Mouse (Mus musculus) intestine, embryonic 14.5 days (tissue): ENCODE measurements at regions not wholly inside any gene's neighbourhood (a gene's known extent, or its start where the extent isn't known, plus 50 kb on each side); places are given as distances from the start of the nearest gene placed in this dataset.

Experiments used
- ATAC-seq: fragments of 200-750 bp; cut with Nextera tagmentation; replicated peaks from 2 replicates; pipeline ENCODE4 v1.8.0; 2017; ENCODE audit warnings: low read depth, moderate number of reproducible peaks, moderate TSS enrichment, moderate library complexity; ENCODE audit not compliant: low FRiP score, low TSS enrichment
- DNase-seq: peaks from one replicate; pipeline ENCODE4 v3.0.0-alpha.2; 2018; ENCODE audit warnings: low spot score
- H3K27ac ChIP-seq: fragments of 300-500 bp; sonication (generic); 2 replicates; pipeline ENCODE4 v1.5.1; 2014; ENCODE audit warnings: low read depth, mild to moderate bottlenecking, control low read depth
- H3K27me3 ChIP-seq: fragments of 300-500 bp; sonication (generic); replicated peaks from 2 replicates; pipeline ENCODE4 v1.6.1; 2014; ENCODE audit warnings: low read length, control low read depth; ENCODE audit not compliant: control insufficient read depth, insufficient read depth
- H3K36me3 ChIP-seq: fragments of 300-500 bp; sonication (generic); 2 replicates; pipeline ENCODE4 v1.6.1; 2014; ENCODE audit warnings: low read length, control low read depth; ENCODE audit not compliant: control insufficient read depth, insufficient read depth
- H3K4me1 ChIP-seq: fragments of 300-500 bp; sonication (generic); replicated peaks from 2 replicates; pipeline ENCODE4 v1.6.1; 2014; ENCODE audit warnings: low read length, control low read depth, mixed read lengths; ENCODE audit not compliant: control insufficient read depth, insufficient read depth
- H3K4me2 ChIP-seq: fragments of 300-500 bp; sonication (generic); 2 replicates; pipeline ENCODE4 v1.6.1; 2014; ENCODE audit warnings: low read length
- H3K4me3 ChIP-seq: fragments of 300-500 bp; sonication (generic); 2 replicates; pipeline ENCODE4 v1.5.1; 2014; ENCODE audit warnings: low read depth, low read length, control low read depth, mixed read lengths
- H3K9ac ChIP-seq: fragments of 300-500 bp; sonication (generic); 2 replicates; pipeline ENCODE4 v1.6.1; 2014; ENCODE audit warnings: mild to moderate bottlenecking, low read length
- H3K9me3 ChIP-seq: fragments of 300-500 bp; sonication (generic); 2 replicates; pipeline ENCODE4 v1.6.1; 2016; ENCODE audit warnings: low read length, control low read depth; ENCODE audit not compliant: control insufficient read depth
- WGBS: fragments of 180-500 bp; shearing (Covaris S2); extraction: QIAGEN DNeasy Blood & Tissue Kit; methylation state at CpG from one replicate; pipeline ENCODE4 v1.1.7; 2014; 5-methylcytosine and 5-hydroxymethylcytosine counted together

GRCm38 (mm10) chr17:51288751-51289150 is 109.6 kb upstream of the Tbc1d5 start:
- Histone ChIP-seq H3K36me3 (no peaks in the 10 kb centered on the region), H3K4me1 (no peaks in the 10 kb centered on the region), H3K4me2 (no peak overlapping the region), H3K27ac (no peak overlapping the region), H3K9me3 (no peaks in the 10 kb centered on the region), H3K27me3 (no peaks in the 10 kb centered on the region), H3K4me3 (no peak overlapping the region), H3K9ac (no peak overlapping the region)
- no peak for DNase-seq
- ATAC-seq = no peak
- WGBS = 77% methylated on average over 7 of the region's 7 CpGs

DNA sequence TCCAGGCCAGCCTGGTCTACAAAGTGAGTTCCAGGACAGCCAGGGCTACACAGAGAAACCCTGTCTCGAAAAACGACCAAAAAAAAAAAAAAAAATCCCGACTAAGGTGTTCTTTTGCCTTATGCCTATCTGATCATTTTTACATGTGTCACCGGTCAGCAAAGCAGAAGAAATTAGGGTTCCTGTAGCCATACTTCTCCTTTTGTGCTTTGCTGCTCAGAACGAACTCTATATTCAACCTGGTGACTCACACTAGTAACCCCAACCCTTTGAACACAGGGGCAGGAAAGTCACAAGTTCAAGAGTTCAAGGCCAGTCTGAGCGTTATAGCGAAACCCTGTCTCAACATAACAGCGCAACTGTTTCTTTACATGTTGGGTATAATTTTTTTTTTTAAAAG is 108.7 kb upstream of the Tbc1d5 start:
- DNase-seq = no peak
- Histone ChIP-seq H3K4me1 (no peaks in the 10 kb centered on the region), H3K27ac (no peak overlapping the region), H3K9ac (no peak overlapping the region), H3K27me3 (no peaks in the 10 kb centered on the region), H3K9me3 (no peaks in the 10 kb centered on the region), H3K36me3 (no peaks in the 10 kb centered on the region), H3K4me3 (no peak overlapping the region), H3K4me2 (no peak overlapping the region)
- 86% methylated on average over 8 of the region's 8 CpGs for WGBS
- ATAC-seq = no peak

DNA sequence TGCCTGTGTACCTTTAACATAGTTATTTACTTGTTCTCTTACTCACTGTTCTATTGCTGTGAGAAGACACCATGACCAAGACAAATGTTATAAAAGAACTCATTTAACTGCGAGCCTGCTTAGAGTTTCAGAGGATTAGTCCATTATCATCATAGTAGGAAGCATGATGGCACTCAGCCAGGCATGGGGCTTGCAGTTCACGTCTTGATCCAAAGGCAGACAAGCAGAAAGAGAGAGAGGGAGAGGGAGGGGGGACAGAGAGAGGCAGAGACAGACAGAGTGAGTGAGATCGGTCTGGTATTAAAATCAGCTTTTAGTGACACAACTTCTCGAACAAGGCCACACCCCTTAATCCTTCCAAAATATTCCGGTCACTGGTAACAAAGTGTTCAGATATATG is 106.2 kb upstream of the Tbc1d5 start:
- ATAC-seq = no peak
- no peaks in the 10 kb centered on the region for H3K9me3 ChIP-seq
- DNase-seq = no peak
- no peak overlapping the region for H3K27ac ChIP-seq
- H3K4me2 ChIP-seq = no peak overlapping the region
- no peaks in the 10 kb centered on the region for H3K27me3 ChIP-seq
- H3K9ac ChIP-seq = no peak overlapping the region
- no peaks in the 10 kb centered on the region for H3K4me1 ChIP-seq
- H3K4me3 ChIP-seq = no peak overlapping the region
- H3K36me3 ChIP-seq = no peaks in the 10 kb centered on the region
- WGBS = 78% methylated on average over 5 of the region's 5 CpGs

GRCm38 (mm10) chr17:51278771-51279170 is 99.6 kb upstream of the Tbc1d5 start:
- WGBS = 81% methylated on average over 7 of the region's 7 CpGs
- no peaks in the 10 kb centered on the region for H3K9me3 ChIP-seq
- H3K4me3 ChIP-seq = no peak overlapping the region
- H3K27ac ChIP-seq = no peak overlapping the region
- no peaks in the 10 kb centered on the region for H3K36me3 ChIP-seq
- ATAC-seq = no peak
- H3K27me3 ChIP-seq = no peaks in the 10 kb centered on the region
- H3K4me2 ChIP-seq = no peak overlapping the region
- H3K4me1 ChIP-seq = no peaks in the 10 kb centered on the region
- no peak for DNase-seq
- H3K9ac ChIP-seq = no peak overlapping the region

DNA sequence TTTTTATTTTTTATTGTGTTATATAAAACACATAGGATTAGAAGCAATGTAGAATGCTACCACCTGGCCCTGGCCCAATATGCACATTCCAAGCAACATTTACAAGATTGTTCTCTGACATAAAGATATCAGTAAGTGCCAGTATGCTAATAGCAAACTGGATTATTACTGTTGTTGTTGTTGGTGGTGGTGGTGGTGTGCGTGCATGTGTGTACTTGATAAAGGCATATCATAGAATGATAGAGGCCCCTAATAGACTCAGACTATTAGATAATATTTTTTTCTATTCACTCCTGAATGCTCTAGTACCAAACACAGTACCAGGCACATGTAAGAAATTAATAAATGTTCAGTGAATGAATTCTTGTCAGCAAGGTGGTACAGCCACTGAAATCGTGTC is 98.9 kb upstream of the Tbc1d5 start:
- H3K27me3 ChIP-seq = no peaks in the 10 kb centered on the region
- no peaks in the 10 kb centered on the region for H3K9me3 ChIP-seq
- H3K4me3 ChIP-seq = no peak overlapping the region
- ATAC-seq (no peak), DNase-seq (no peak)
- no peaks in the 10 kb centered on the region for H3K36me3 ChIP-seq
- WGBS = 81% methylated on average over 2 of the region's 2 CpGs
- H3K4me1 ChIP-seq = no peaks in the 10 kb centered on the region
- H3K9ac ChIP-seq = no peak overlapping the region
- no peak overlapping the region for H3K27ac ChIP-seq
- H3K4me2 ChIP-seq = no peak overlapping the region

DNA sequence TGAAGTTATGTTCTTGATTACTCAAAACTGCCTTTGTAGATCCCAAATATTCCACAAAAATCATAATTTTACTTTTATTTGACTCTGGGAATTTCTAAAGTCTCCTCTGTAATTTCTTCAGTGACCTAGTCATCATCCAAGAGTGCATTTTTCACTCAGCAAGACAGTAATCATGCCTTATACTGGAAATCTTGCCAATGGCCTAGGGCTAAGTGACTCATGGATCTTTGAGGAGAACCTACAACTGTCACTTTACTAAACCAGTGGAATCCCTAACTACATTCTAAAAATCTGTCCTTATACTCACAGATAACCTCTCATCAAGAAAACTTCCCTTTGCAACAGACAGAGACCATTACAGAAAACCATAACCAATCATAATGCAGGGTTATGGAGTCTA is 98.0 kb upstream of the Tbc1d5 start:
- H3K4me1 ChIP-seq = no peaks in the 10 kb centered on the region
- no peaks in the 10 kb centered on the region for H3K36me3 ChIP-seq
- no peak overlapping the region for H3K27ac ChIP-seq
- DNase-seq = no peak
- H3K4me2 ChIP-seq = no peak overlapping the region
- H3K27me3 ChIP-seq = no peaks in the 10 kb centered on the region
- no peak for ATAC-seq
- H3K4me3 ChIP-seq = no peak overlapping the region
- H3K9ac ChIP-seq = no peak overlapping the region
- H3K9me3 ChIP-seq = no peaks in the 10 kb centered on the region

- no peak overlapping the region for H3K4me2 ChIP-seq
- no peak for ATAC-seq
- H3K4me1 ChIP-seq = no peaks in the 10 kb centered on the region
- H3K9me3 ChIP-seq = no peaks in the 10 kb centered on the region
- 90% methylated on average over 1 of the region's 1 CpGs for WGBS
- no peak overlapping the region for H3K27ac ChIP-seq
- no peak for DNase-seq
- H3K27me3 ChIP-seq = no peaks in the 10 kb centered on the region
- no peak overlapping the region for H3K4me3 ChIP-seq
- H3K36me3 ChIP-seq = no peaks in the 10 kb centered on the region
- no peak overlapping the region for H3K9ac ChIP-seq
Measured at GRCm38 (mm10) chr17:51272025-51272424, 92.9 kb upstream of the Tbc1d5 start.

DNA sequence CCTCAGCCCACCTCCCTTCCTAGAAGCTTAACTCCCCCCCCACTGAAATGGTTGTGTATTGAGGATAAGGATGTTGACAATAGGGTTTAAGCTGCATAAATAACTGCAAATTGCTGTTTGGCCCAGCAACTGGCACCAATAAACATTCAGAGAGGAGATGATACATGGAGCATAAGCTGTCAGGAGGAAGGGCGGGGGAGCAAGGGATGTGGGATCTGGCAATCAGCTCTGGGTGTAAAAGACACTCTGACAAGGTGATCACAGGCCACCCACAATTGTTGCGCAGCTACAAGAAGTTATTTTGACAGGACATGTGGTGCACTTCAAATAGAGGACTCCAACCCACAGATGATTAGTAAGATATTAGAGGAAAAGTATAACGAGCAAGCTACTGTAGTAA is 83.8 kb upstream of the Tbc1d5 start:
- ATAC-seq = no peak
- Histone ChIP-seq H3K4me3 (no peak overlapping the region), H3K27ac (no peak overlapping the region), H3K27me3 (no peaks in the 10 kb centered on the region), H3K9ac (no peak overlapping the region), H3K4me2 (no peak overlapping the region), H3K4me1 (no peaks in the 10 kb centered on the region), H3K36me3 (no peaks in the 10 kb centered on the region), H3K9me3 (no peaks in the 10 kb centered on the region)
- no peak for DNase-seq
- 72% methylated on average over 3 of the region's 3 CpGs for WGBS

- Histone ChIP-seq H3K27me3 (no peaks in the 10 kb centered on the region), H3K27ac (no peak overlapping the region), H3K4me2 (no peak overlapping the region), H3K9ac (no peak overlapping the region), H3K9me3 (no peaks in the 10 kb centered on the region), H3K36me3 (no peaks in the 10 kb centered on the region), H3K4me1 (no peaks in the 10 kb centered on the region), H3K4me3 (no peak overlapping the region)
- DNase-seq (no peak), ATAC-seq (no peak)
Measured at GRCm38 (mm10) chr17:51262404-51262803, 83.3 kb upstream of the Tbc1d5 start.
